Mouse (Mus musculus): ENCODE measurements at regions not wholly inside any gene's neighbourhood (a gene's known extent, or its start where the extent isn't known, plus 50 kb on each side); places are given as distances from the start of the nearest gene placed in this dataset.

GRCm38 (mm10) chr4:34239624-34240023 is 189.6 kb upstream of the Spaca1 start:
- TF ChIP-seq CTCF (conservative IDR thresholded peaks at IDR 0.05; ENCODE audit: low read length) (no peak), POU5F1 (IDR thresholded peaks at IDR 0.05; ENCODE audit: borderline replicate concordance, low read length) (no peak)
